Mouse (Mus musculus): ENCODE results near the gene Gm8068. TPM values are rescaled to one million over a fixed set of nuclear protein-coding genes. Genes with fewer than 3 reads are reported as not detected.

Gene Gm8068
- not detected for polyA plus RNA-seq (2017; shearing (Covaris generic))

GRCm38 (mm10) chr14:41701785-41702184, at the start of gene Gm8068:
Gm8068 (minus strand) TSS chr14:41701885.

GRCm38 (mm10) chr14:41750514-41750913, 48.8 kb upstream of the Gm8068 start, which contains the start of gene Gm7929:
Gm7929 (minus strand) TSS chr14:41750614.

Other genes with a start within 250 kb of the Gm8068 start
- gene Gm7954, start 248.4 kb downstream of the Gm8068 start, polyA plus RNA-seq (2017; shearing (Covaris generic)), result not detected
- gene Gm3486, start 212.4 kb downstream of the Gm8068 start, polyA plus RNA-seq (2017; shearing (Covaris generic)), result not detected
- not detected for gene Gm7970, start 146.3 kb downstream of the Gm8068 start, polyA plus RNA-seq (2017; shearing (Covaris generic))
- not detected for gene 1700049E17Rik2, start 128.7 kb downstream of the Gm8068 start, polyA plus RNA-seq (2017; shearing (Covaris generic))
- gene Gm3072, start 77.3 kb downstream of the Gm8068 start, polyA plus RNA-seq (2017; shearing (Covaris generic)), result not detected
- not detected for gene Gm3676, start 55.4 kb downstream of the Gm8068 start, polyA plus RNA-seq (2017; shearing (Covaris generic))
- not detected for gene Gm7929, start 48.7 kb upstream of the Gm8068 start, polyA plus RNA-seq (2017; shearing (Covaris generic))
- not detected for gene Gm47189, start 70.6 kb upstream of the Gm8068 start, polyA plus RNA-seq (2017; shearing (Covaris generic))
- not detected for gene Gm7980, start 205.4 kb upstream of the Gm8068 start, polyA plus RNA-seq (2017; shearing (Covaris generic))
- gene 1700049E17Rik1, start 223.1 kb upstream of the Gm8068 start, polyA plus RNA-seq (2017; shearing (Covaris generic)), result not detected
- 0.12 TPM for gene 1700024B05Rik, start 242.1 kb upstream of the Gm8068 start, polyA plus RNA-seq (2017; shearing (Covaris generic))

All from CD4-positive, CD25-positive, alpha-beta regulatory T cell (primary cell).